Mouse (Mus musculus) E14TG2a.4 (cell line): ENCODE measurements around the gene 4931409K22Rik.
"Not testable (repeated sequence)": the region's sequence is repeated elsewhere in the genome, so short reads cannot be mapped to it uniquely, and the experiment has no call there.

ENCODE experiments used
- H3K27me3 ChIP-seq: 2 replicates; pipeline ENCODE4 v1.6.1; 2014; ENCODE audit warnings: low read length, control low read depth; ENCODE audit not compliant: insufficient read depth
- H3K36me3 ChIP-seq: 2 replicates; pipeline ENCODE4 v1.6.1; 2014; ENCODE audit warnings: low read length, control low read depth; ENCODE audit not compliant: insufficient read depth
- H3K4me1 ChIP-seq: replicated peaks from 2 replicates; pipeline ENCODE4 v1.6.1; 2014; ENCODE audit warnings: low read depth, low read length, control low read depth
- H3K4me3 ChIP-seq: replicated peaks from 2 replicates; pipeline ENCODE4 v1.5.1; 2014; ENCODE audit warnings: mild to moderate bottlenecking, low read length
- H3K9me3 ChIP-seq: 2 replicates; pipeline ENCODE4 v1.6.1; 2014; ENCODE audit warnings: low read length, control low read depth
- CTCF ChIP-seq: conservative IDR thresholded peaks from 2 replicates; pipeline ENCODE4 v1.5.1; 2014; ENCODE audit warnings: low read length
- NANOG ChIP-seq: IDR thresholded peaks from 2 replicates; pipeline ENCODE4 v1.6.1; 2014; ENCODE audit warnings: borderline replicate concordance, low read length, mixed read lengths
- POU5F1 ChIP-seq: IDR thresholded peaks from 2 replicates; pipeline ENCODE4 v1.6.1; 2014; ENCODE audit warnings: low read length, borderline replicate concordance

The 4931409K22Rik gene

DNA sequence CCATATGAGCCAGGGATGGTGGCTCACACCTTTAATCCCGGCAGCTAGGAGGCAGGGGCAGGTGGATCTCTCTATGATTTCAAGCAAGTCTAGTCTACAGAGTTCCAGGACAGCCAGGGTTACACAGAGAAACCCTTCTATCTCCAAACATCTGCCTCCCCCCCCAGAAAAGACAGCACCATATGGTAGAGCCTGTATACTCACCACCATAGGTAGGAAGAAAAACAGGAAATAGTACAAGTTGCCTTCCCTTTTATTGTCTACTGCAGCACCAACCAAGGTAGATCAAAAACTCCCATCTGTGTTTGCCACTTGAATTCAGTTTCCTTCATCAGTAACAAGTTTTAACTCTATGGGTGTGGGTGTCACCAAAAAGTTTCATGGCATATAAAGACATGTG, 19.3 kb upstream of the 4931409K22Rik start:
- peaks cover 38% of the 10 kb centered on the region for H3K4me1 ChIP-seq
- peaks cover 54% of the 10 kb centered on the region for H3K36me3 ChIP-seq
- no peak for TF ChIP-seq CTCF
- no peak for TF ChIP-seq NANOG
- TF ChIP-seq POU5F1: no peak

DNA sequence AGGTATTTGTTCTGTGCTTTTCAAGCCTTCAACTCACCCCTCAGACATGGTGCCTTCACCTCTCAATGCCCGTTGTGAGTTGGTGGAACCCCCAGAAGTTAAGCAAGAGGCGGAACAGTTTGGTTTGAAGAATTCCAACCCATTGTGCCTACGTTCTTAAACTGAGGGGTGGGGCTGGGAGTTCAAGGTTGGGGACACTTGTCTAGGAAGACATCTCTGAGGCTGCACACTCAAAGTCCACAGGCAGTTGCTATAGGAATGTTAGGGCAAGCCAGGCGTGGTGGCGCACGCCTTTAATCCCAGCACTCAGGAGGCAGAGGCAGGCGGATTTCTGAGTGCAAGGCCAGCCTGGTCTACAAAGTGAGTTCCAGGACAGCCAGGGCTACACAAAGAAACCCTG, 1.3 kb downstream of the 4931409K22Rik start:
- Histone ChIP-seq H3K4me1 (peaks cover 39% of the 10 kb centered on the region), H3K27me3 (peaks cover 39% of the 10 kb centered on the region)
- not testable (repeated sequence) for H3K9me3 ChIP-seq, H3K36me3 ChIP-seq, H3K4me3 ChIP-seq

More for the DNA sequence above, 19.3 kb upstream of the 4931409K22Rik start:
- no peaks in the 10 kb centered on the region for H3K27me3 ChIP-seq
- no peaks in the 10 kb centered on the region for H3K9me3 ChIP-seq
- peak overlapping the region; percentile 97 for H3K4me3 ChIP-seq

DNA sequence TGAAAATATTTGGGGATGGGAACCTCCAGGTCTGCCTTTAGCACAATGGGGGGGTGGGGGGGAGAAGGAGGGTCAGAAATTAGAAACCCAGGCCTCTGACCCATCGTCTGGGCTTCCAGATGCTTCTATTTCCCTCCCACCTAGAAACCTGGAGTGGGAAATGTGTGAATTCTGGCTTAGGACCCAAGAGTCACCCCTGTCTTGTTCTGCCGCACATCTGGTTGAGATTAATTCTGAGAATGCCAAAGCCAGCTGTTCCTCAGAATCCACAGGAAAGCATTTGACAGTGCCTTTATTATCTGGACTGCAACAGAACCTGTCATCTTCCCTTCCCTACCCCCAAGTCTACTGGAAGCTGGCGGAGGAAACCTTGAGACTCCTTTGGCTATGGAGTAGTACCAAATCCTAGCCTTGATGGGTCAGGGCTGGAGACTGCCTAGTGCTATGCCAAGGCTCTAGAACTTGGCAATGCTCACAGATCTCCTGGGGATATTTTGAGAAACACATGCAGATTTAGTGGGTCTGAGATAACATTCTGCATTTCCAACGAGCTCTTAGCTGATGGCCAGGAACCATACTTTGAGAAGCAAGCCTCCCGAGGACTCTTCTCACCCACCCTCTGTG, 2.9 kb downstream of the 4931409K22Rik start:
- H3K27me3 ChIP-seq: peaks cover 51% of the 10 kb centered on the region
- H3K4me3 ChIP-seq: no peak overlapping the region
- no peaks in the 10 kb centered on the region for H3K9me3 ChIP-seq
- H3K4me1 ChIP-seq: peaks cover 40% of the 10 kb centered on the region
- H3K36me3 ChIP-seq: no peaks in the 10 kb centered on the region
- no peak for TF ChIP-seq CTCF
- TF ChIP-seq NANOG: no peak
- no peak for TF ChIP-seq POU5F1

DNA sequence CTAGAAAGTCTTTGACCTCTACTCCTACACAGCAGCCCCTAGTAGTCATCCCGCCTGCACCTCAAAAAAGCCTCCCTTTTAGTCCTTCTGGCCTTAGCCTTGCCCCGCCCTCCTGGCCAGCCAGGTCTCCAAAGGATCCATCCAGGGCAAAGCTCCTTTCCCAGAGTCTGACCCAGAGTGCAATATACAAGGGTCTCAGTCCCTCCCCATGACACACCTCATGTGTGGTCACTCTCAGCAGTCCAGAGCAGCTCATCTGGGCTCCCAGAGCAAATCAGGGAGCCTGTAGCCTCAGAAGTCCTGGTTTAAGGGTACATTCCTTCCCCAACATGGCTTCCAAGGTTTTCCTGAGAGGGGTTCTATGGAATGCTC, 5.3 kb downstream of the 4931409K22Rik start:
- TF ChIP-seq POU5F1 (no peak), CTCF (no peak), NANOG (no peak)
- Histone ChIP-seq H3K4me1 (peaks cover 40% of the 10 kb centered on the region), H3K27me3 (peaks cover 56% of the 10 kb centered on the region), H3K36me3 (no peaks in the 10 kb centered on the region), H3K9me3 (no peaks in the 10 kb centered on the region), H3K4me3 (peak overlapping the region; percentile 45)

DNA sequence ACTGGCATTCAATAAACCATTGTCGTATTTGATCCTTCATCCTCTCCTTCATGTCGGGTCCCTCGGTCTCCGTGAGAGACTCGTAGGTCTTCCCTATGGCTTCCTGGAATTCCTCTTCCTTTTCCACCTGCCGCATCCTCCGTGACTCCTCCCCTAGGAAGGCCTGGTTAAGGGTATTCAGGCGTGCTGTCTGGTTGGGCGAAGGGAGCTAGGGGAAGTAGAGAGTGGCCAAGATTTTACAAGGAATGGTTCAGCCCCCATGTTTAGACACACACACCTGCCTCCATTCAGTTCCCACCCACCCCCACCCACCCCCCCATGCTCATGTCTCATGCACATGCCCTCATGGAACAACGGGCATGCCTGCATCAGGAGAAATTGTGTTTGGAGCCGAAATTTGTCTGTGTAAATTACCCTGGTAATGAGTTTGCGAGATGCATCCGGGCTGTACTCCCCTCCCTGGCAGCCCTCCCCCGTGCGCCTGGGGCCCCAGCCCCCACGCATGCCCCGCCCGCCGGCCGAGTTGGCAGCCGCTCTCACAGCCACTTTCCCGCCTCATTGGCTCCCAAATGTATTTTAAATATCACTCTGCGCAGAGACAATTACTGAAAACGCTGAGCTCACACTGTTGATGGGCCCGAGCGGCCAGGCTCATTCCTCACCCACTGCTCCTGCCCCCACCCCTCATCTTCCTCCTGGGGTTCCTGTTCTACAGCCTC, 5.9 kb downstream of the 4931409K22Rik start:
- TF ChIP-seq CTCF: no peak
- TF ChIP-seq POU5F1: no peak
- TF ChIP-seq NANOG: no peak
- Histone ChIP-seq H3K4me3 (peak overlapping the region; percentile 45), H3K4me1 (peaks cover 40% of the 10 kb centered on the region), H3K36me3 (no peaks in the 10 kb centered on the region), H3K9me3 (no peaks in the 10 kb centered on the region), H3K27me3 (peaks cover 56% of the 10 kb centered on the region)

DNA sequence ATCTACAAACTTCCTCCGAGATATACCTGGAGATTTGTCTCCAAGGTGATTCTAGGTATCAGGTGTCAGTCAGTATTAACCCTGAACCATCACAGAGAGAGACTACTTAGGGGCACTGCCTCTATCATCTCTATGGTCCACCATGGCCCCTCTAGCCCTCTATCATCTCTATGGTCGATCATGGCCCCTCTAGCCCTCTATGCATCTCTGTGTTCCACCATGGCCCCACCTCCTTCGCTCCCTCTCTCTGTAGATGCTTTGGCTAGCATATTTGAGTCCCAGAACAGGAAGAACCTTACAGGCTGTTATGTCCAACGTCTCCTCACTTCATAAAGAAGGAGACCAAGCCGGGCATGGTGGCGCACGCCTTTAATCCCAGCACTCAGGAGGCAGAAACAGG, 14.0 kb downstream of the 4931409K22Rik start:
- TF ChIP-seq POU5F1: no peak
- no peak for TF ChIP-seq NANOG
- no peak for TF ChIP-seq CTCF
- Histone ChIP-seq H3K36me3 (no peaks in the 10 kb centered on the region), H3K4me1 (peaks cover 38% of the 10 kb centered on the region), H3K4me3 (no peak overlapping the region), H3K27me3 (peaks cover 13% of the 10 kb centered on the region), H3K9me3 (no peaks in the 10 kb centered on the region)

DNA sequence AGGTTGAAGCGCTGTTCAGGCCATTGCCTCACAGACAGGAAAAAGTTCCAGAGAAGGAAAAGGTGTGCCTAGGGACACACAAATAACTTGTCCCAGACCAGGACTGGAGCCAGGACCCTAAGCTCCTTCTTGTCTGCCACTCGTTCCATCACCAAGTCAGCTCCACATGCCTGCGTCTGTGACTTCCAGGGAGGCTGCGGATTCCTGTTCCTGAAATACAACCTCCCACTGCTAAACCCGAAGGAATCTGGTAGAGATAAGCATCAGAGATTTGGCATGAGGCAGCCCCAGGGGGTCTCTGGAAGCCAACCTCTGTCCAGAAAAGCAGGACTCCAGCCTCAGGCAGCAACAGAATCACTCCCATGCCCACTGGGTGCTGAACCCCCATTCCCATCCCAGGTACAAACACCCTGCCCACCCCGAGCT, 15.5 kb downstream of the 4931409K22Rik start:
- TF ChIP-seq CTCF (no peak), POU5F1 (no peak)
- no peak overlapping the region for H3K4me3 ChIP-seq
- H3K27me3 ChIP-seq: peaks cover 21% of the 10 kb centered on the region
- no peaks in the 10 kb centered on the region for H3K9me3 ChIP-seq
- H3K4me1 ChIP-seq: peaks cover 49% of the 10 kb centered on the region
- H3K36me3 ChIP-seq: no peaks in the 10 kb centered on the region

DNA sequence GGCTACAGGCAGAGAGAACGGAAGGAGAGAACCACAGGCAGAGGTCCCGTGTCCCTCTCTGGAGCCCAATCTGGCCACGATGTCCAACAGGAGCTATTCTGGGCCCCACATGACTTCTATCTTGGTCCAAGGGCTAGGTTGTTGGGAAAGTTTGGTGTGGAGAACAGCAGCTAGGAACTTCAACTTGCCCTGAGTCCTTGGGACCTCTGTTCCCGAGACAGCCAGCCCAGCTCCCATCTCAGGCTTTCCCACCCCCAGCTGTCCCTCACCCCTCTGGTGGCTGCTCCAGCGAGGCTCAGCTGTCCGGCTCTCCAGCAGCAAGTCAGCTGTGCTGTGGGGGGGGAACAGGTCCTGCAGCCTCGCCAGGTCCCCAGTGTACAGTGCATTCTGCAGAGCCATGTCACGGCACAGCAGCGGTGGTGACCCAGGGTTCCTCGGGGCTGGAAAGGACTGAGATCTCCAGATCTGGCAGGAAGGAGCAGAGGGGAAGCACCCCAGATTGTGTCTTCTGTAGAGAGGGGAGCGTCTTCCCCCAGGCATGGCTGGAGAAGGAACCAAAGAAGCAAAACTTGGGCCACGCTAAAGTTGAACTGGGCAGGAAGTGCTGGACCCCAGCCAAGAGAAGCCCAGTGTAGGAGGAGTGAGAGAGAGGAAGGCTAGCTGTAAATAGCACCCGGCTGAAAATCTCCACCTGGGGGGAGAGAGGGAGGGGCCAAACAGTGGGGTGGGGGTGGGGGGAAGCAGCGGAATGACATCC, 16.0 kb downstream of the 4931409K22Rik start, which contains the start of gene Asb10:
TSS of gene Asb10 (minus strand) at position 592 of the 757 bp plus-strand sequence.
- Histone ChIP-seq H3K4me1 (peaks cover 49% of the 10 kb centered on the region), H3K36me3 (no peaks in the 10 kb centered on the region), H3K27me3 (peaks cover 21% of the 10 kb centered on the region), H3K9me3 (no peaks in the 10 kb centered on the region), H3K4me3 (peak within 1 kb of the TSS; percentile 65)
- TF ChIP-seq POU5F1 (no peak), CTCF (no peak), NANOG (no peak)
